Mouse (Mus musculus): ENCODE results near the gene Nle1. TPM values are rescaled to one million over a fixed set of nuclear protein-coding genes. Genes with fewer than 3 reads are reported as not detected.
A peak's percentile ranks its signal among the peaks of the same experiment; 100 is the strongest.
"Not testable (repeated sequence)": the region's sequence is repeated elsewhere in the genome, so short reads cannot be mapped to it uniquely, and the experiment has no call there.

Gene Nle1
- polyA plus RNA-seq, 1 experiment from 2014 or later, result 42.5 TPM

DNA sequence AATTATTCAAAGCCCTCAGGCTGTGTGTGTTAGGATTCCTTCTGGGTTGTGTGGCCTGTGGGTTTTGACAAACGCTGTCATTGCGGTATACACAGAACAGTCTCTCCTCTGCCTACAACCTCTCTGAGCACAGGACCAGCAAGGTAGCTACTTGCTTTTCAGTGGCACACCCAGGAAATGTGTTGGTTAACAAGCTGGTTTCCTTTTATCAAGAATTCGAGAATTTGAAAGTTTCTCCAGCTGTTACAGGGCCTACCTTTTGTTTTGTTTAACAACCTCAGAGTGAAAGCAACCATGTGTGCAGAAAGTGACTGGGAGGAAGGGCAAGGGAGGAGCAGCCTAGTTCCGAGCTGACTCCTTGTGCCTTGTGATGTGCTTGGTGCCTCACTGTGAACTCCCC, 39.2 kb upstream of the Nle1 start:
- Histone ChIP-seq H3K9me3 (ENCODE audit: control insufficient read depth, low read length) (no peaks in the 10 kb centered on the region), H3K27ac (ENCODE audit: low read depth) (no peak overlapping the region), H3K36me3 (ENCODE audit: control insufficient read depth, insufficient read depth, low read length) (no peaks in the 10 kb centered on the region), H3K4me3 (ENCODE audit: low read depth, low read length) (no peak overlapping the region), H3K9ac (ENCODE audit: low read length) (no peak overlapping the region), H3K4me2 (ENCODE audit: low read length) (no peak overlapping the region), H3K27me3 (replicated peaks; ENCODE audit: control insufficient read depth, insufficient read depth, low read length) (peaks cover 31% of the 10 kb centered on the region), H3K4me1 (replicated peaks; ENCODE audit: control insufficient read depth, insufficient read depth, low read length) (no peaks in the 10 kb centered on the region; the same call in 1 of the 2 replicates)
- ATAC-seq (replicated peaks; ENCODE audit: low FRiP score, low TSS enrichment, low read depth) (no peak), DNase-seq (ENCODE audit: low spot score) (no peak)
- 52% methylated on average over 4 of the region's 4 CpGs for WGBS

DNA sequence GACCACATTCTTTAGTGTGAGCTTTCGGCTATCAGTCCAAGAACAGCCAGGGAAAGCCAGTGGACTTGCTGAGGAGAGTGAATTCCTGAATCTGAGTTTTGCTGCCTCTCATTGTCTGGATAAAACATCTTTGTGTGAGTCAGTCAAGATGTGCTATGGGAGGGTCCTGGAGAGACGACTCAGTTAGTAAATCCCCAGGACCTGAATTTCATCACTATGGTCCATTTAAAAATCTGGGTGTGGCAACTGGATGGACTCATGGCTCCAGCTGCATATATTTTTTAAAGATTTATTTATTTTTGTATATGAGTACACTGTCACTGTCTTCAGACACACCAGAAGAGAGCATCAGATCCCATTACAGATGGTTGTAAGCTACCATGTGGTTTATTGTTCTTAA, 37.4 kb upstream of the Nle1 start:
- no peak overlapping the region for H3K27ac ChIP-seq (ENCODE audit: low read depth)
- no peak for DNase-seq (ENCODE audit: low spot score)

GRCm38 (mm10) chr11:82943336-82943735, 35.1 kb upstream of the Nle1 start:
- no peak overlapping the region for H3K27ac ChIP-seq (ENCODE audit: low read depth)
- no peaks in the 10 kb centered on the region for H3K36me3 ChIP-seq (ENCODE audit: control insufficient read depth, insufficient read depth, low read length)
- no peak overlapping the region for H3K4me3 ChIP-seq (ENCODE audit: low read depth, low read length)
- H3K4me2 ChIP-seq (ENCODE audit: low read length), result no peak overlapping the region
- H3K9ac ChIP-seq (ENCODE audit: low read length), result no peak overlapping the region
- ATAC-seq (replicated peaks; ENCODE audit: low FRiP score, low TSS enrichment, low read depth) (no peak), DNase-seq (ENCODE audit: low spot score) (no peak)
- no peaks in the 10 kb centered on the region for H3K4me1 ChIP-seq (replicated peaks; ENCODE audit: control insufficient read depth, insufficient read depth, low read length)
- H3K9me3 ChIP-seq (ENCODE audit: control insufficient read depth, low read length), result no peaks in the 10 kb centered on the region
- H3K27me3 ChIP-seq (replicated peaks; ENCODE audit: control insufficient read depth, insufficient read depth, low read length), result peaks cover 8% of the 10 kb centered on the region; the same call in 1 of the 2 replicates
- WGBS, result 62% methylated on average over 6 of the region's 6 CpGs

More for the DNA sequence above, 37.4 kb upstream of the Nle1 start:
- H3K9me3 ChIP-seq (ENCODE audit: control insufficient read depth, low read length), result no peaks in the 10 kb centered on the region
- peaks cover 13% of the 10 kb centered on the region for H3K27me3 ChIP-seq (replicated peaks; ENCODE audit: control insufficient read depth, insufficient read depth, low read length)
- ATAC-seq (replicated peaks; ENCODE audit: low FRiP score, low TSS enrichment, low read depth), result no peak
- H3K9ac ChIP-seq (ENCODE audit: low read length), result no peak overlapping the region
- no peak overlapping the region for H3K4me3 ChIP-seq (ENCODE audit: low read depth, low read length)
- H3K36me3 ChIP-seq (ENCODE audit: control insufficient read depth, insufficient read depth, low read length), result no peaks in the 10 kb centered on the region
- H3K4me1 ChIP-seq (replicated peaks; ENCODE audit: control insufficient read depth, insufficient read depth, low read length), result no peaks in the 10 kb centered on the region; the same call in 1 of the 2 replicates
- H3K4me2 ChIP-seq (ENCODE audit: low read length), result no peak overlapping the region
- WGBS, result 60% methylated on average over 2 of the region's 2 CpGs

DNA sequence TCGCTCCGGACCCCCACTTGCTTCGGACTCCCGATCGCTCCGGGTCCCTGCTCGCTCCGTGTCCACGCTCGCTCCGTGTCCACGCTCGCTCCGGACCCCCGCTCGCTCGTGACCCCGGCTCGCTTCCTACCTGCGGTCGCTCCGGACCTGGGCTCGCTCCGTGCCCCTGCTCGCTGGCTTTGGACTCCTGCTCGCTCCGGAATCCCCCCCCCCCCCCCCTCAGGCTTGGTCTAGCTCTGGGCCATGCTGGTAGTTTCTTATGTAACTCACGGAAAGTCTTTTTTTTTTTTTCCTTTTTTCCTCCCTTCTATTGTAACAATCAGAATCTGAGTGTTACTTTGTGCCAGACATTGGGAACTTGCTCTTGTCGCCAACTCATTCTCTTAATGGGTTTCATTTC, 25.0 kb upstream of the Nle1 start:
- 3% methylated on average over 28 of the region's 29 CpGs for WGBS
- no peak for ATAC-seq (replicated peaks; ENCODE audit: low FRiP score, low TSS enrichment, low read depth)
- Histone ChIP-seq H3K36me3 (ENCODE audit: control insufficient read depth, insufficient read depth, low read length) (no peaks in the 10 kb centered on the region), H3K4me3 (ENCODE audit: low read depth, low read length) (peak overlapping the region; percentile 39), H3K4me2 (ENCODE audit: low read length) (peak overlapping the region; percentile 83), H3K27ac (ENCODE audit: low read depth) (no peak overlapping the region), H3K27me3 (replicated peaks; ENCODE audit: control insufficient read depth, insufficient read depth, low read length) (peaks cover 70% of the 10 kb centered on the region), H3K9ac (ENCODE audit: low read length) (no peak overlapping the region), H3K4me1 (replicated peaks; ENCODE audit: control insufficient read depth, insufficient read depth, low read length) (0 out of 2 replicates have a peak, but pooled peaks cover 5% of the 10 kb centered on the region), H3K9me3 (ENCODE audit: control insufficient read depth, low read length) (no peaks in the 10 kb centered on the region)
- no peak for DNase-seq (ENCODE audit: low spot score)

DNA sequence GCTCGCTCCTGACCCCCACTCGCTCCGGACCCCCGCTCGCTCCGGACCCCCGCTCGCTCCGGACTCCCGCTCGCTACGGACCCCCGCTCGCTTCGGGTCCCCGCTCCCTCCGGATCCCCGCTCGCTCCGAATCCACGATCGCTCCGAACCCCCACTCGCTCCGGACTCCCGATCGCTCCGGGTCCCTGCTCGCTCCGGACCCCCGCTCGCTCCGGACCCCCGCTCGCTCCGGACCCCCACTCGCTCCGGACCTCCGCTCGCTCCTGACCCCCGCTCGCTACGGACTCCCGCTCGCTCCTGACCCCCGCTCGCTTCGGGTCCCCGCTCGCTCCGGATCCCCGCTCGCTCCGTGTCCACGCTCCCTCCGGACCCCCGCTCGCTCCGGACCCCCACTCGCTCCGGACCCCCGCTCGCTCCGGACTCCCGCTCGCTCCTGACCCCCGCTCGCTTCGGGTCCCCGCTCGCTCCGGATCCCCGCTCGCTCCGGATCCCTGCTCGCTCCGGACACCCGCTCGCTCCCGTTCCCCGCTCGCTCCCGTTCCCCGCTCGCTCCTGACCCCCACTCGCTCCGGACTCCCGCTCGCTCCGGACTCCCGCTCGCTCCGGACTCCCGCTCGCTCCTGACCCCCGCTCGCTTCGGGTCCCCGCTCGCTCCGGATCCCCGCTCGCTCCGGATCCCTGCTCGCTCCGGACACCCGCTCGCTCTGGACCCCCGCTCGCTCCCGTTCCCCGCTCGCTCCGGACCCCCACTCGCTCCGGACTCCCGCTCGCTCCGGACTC, 23.6 kb upstream of the Nle1 start:
- H3K4me3 ChIP-seq (ENCODE audit: low read depth, low read length), result peak overlapping the region; percentile 39
- not testable (repeated sequence) for H3K27ac ChIP-seq (ENCODE audit: low read depth); H3K9me3 ChIP-seq (ENCODE audit: control insufficient read depth, low read length); ATAC-seq (replicated peaks; ENCODE audit: low FRiP score, low TSS enrichment, low read depth); H3K36me3 ChIP-seq (ENCODE audit: control insufficient read depth, insufficient read depth, low read length); H3K4me1 ChIP-seq (replicated peaks; ENCODE audit: control insufficient read depth, insufficient read depth, low read length); DNase-seq (ENCODE audit: low spot score)
- H3K9ac ChIP-seq (ENCODE audit: low read length), result peak overlapping the region; percentile 25
- peaks cover 63% of the 10 kb centered on the region for H3K27me3 ChIP-seq (replicated peaks; ENCODE audit: control insufficient read depth, insufficient read depth, low read length)
- 2% methylated on average over 101 of the region's 119 CpGs for WGBS
- peak overlapping the region; percentile 83 for H3K4me2 ChIP-seq (ENCODE audit: low read length)

DNA sequence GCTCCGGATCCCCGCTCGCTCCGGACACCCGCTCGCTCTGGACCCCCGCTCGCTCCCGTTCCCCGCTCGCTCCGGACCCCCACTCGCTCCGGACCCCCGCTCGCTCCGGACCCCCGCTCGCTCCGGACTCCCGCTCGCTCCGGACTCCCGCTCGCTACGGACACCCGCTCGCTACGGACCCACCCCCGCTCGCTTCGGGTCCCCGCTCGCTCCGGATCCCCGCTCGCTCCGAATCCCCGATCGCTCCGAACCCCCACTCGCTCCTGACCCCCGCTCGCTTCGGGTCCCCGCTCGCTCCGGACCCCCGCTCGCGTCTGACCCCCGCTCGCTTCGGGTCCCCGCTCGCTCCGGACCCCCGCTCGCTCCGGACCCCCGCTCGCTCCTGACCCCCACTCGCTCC, 22.9 kb upstream of the Nle1 start:
- Histone ChIP-seq H3K27me3 (replicated peaks; ENCODE audit: control insufficient read depth, insufficient read depth, low read length) (peaks cover 60% of the 10 kb centered on the region), H3K4me2 (ENCODE audit: low read length) (peak overlapping the region; percentile 83), H3K4me3 (ENCODE audit: low read depth, low read length) (peak overlapping the region; percentile 39)
- DNase-seq (ENCODE audit: low spot score); ATAC-seq (replicated peaks; ENCODE audit: low FRiP score, low TSS enrichment, low read depth); H3K9ac ChIP-seq (ENCODE audit: low read length); H3K4me1 ChIP-seq (replicated peaks; ENCODE audit: control insufficient read depth, insufficient read depth, low read length); H3K27ac ChIP-seq (ENCODE audit: low read depth); H3K9me3 ChIP-seq (ENCODE audit: control insufficient read depth, low read length); H3K36me3 ChIP-seq (ENCODE audit: control insufficient read depth, insufficient read depth, low read length): not testable (repeated sequence)
- WGBS, result under 1% methylated on average over 53 of the region's 63 CpGs

DNA sequence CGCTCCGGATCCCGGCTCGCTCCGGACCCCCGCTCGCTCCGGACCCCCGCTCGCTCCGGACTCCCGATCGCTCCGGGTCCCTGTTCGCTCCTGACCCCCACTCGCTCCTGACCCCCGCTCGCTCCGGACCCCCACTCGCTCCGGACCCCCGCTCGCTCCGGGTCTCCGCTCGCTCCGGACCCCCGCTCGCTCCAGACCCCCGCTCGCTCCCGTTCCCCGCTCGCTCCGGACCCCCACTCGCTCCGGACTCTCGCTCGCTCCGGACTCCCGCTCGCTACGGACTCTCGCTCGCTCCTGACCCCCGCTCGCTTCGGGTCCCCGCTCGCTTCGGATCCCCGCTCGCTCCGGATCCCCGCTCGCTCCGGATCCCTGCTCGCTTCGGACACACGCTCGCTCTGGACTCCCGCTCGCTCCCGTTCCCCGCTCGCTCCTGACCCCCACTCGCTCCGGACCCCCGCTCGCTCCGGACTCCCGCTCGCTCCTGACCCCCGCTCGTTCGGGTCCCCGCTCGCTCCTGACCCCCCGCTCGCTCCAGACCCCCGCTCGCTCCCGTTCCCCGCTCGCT, 22.3 kb upstream of the Nle1 start:
- WGBS, result under 1% methylated on average over 65 of the region's 85 CpGs
- not testable (repeated sequence) for ATAC-seq (replicated peaks; ENCODE audit: low FRiP score, low TSS enrichment, low read depth); H3K9ac ChIP-seq (ENCODE audit: low read length); H3K27ac ChIP-seq (ENCODE audit: low read depth); H3K4me1 ChIP-seq (replicated peaks; ENCODE audit: control insufficient read depth, insufficient read depth, low read length); DNase-seq (ENCODE audit: low spot score); H3K9me3 ChIP-seq (ENCODE audit: control insufficient read depth, low read length); H3K36me3 ChIP-seq (ENCODE audit: control insufficient read depth, insufficient read depth, low read length)
- Histone ChIP-seq H3K4me3 (ENCODE audit: low read depth, low read length) (peak overlapping the region; percentile 39), H3K27me3 (replicated peaks; ENCODE audit: control insufficient read depth, insufficient read depth, low read length) (peaks cover 58% of the 10 kb centered on the region), H3K4me2 (ENCODE audit: low read length) (peak overlapping the region; percentile 83)

- Histone ChIP-seq H3K4me3 (ENCODE audit: low read depth, low read length) (no peak overlapping the region), H3K4me2 (ENCODE audit: low read length) (no peak overlapping the region), H3K27me3 (replicated peaks; ENCODE audit: control insufficient read depth, insufficient read depth, low read length) (peaks cover 52% of the 10 kb centered on the region), H3K4me1 (replicated peaks; ENCODE audit: control insufficient read depth, insufficient read depth, low read length) (0 out of 2 replicates have a peak, but pooled peaks cover 5% of the 10 kb centered on the region), H3K9me3 (ENCODE audit: control insufficient read depth, low read length) (no peaks in the 10 kb centered on the region), H3K36me3 (ENCODE audit: control insufficient read depth, insufficient read depth, low read length) (no peaks in the 10 kb centered on the region), H3K9ac (ENCODE audit: low read length) (no peak overlapping the region), H3K27ac (ENCODE audit: low read depth) (no peak overlapping the region)
- DNase-seq (ENCODE audit: low spot score), result no peak
- WGBS, result 43% methylated on average over 3 of the region's 3 CpGs
- ATAC-seq (replicated peaks; ENCODE audit: low FRiP score, low TSS enrichment, low read depth), result no peak
Measured at GRCm38 (mm10) chr11:82929633-82929950, 21.4 kb upstream of the Nle1 start.
